Mouse (Mus musculus) heart, postnatal 10 days (tissue): ENCODE data around the gene Lhx6. TPM values are rescaled to one million over a fixed set of nuclear protein-coding genes. Genes with fewer than 3 reads are reported as not detected.

ENCODE experiments used
- DNase-seq, 2 experiments: peaks; one replicate each; pipeline ENCODE4 v3.0.0; 2021
- intact Hi-C: fragments of 180-260 bp; cut with DNase I; formaldehyde crosslinking; loops from one replicate; pipeline ENCODE4 v1.15.1; 2025
- total RNA-seq, 2 experiments: library from RNA; stranded (reverse); gene quantifications; 2 replicates each; pipeline ENCODE4 v1.2.3; 2021

The Lhx6 gene
- total RNA-seq, 2 experiments from 2014 or later: 10.1 to 10.3 TPM

DNA sequence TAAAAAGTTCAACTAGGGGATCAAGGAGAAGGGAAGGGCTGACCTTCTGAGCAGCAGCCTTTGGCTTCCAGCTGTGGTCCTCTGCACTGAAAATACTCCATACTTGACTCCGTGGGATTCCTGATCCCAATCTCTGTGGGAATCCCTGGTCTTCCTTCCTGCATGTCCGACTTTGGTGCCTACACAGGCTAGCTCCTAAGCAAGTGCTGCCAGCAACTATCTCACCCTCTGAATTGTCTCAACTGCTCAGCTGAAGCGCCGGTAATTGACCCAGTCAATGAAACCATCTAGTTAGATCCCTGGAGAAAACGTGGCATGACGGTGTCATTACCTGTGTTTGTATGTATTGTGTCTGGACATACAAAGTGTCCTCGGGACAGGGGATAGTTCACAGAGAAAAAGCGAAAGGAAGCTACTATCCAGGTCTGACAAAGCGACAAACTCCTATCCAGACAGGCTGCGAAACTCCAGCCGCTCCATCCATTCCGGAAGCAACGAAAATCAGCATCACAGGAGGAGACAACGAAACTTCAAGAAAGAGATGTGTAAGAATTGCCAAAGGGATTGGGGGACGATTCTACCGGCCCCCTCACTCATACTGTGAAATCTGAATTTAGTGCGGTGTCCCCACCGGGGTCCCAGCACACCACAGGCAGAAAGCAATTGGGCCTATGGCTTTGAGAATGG lies 7.9 kb downstream of the Lhx6 start:
- DNase-seq: no peak
- intact Hi-C loops: no loop called here

DNA sequence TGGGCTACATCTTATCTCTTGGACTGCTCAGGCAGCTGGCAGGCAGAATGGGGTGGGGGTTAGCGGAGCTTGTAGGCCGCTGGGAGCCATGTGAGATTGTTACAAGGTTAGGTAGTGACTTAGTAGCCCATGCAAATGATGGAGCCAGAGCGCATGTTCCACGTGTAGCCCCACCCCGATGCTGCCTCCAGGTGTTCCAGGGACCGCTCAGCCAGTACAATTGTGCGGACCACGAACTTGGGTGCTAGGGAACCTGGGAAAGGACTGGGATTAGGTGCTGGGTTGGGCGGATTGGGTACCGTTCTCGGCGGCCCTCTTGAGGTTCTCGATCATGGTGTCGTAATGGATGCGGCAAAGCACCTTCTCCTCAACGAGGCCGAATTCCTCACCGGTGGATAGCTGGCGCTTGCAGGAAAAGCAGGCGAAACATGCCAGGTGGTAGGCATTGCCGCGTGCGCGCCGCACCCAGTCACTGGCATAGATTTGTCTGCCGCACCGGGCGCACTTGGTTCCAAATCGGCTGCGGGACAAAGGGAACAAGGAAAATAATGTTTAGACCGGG lies 11.2 kb downstream of the Lhx6 start:
- intact Hi-C loops: no loop called here
- DNase-seq: no peak

DNA sequence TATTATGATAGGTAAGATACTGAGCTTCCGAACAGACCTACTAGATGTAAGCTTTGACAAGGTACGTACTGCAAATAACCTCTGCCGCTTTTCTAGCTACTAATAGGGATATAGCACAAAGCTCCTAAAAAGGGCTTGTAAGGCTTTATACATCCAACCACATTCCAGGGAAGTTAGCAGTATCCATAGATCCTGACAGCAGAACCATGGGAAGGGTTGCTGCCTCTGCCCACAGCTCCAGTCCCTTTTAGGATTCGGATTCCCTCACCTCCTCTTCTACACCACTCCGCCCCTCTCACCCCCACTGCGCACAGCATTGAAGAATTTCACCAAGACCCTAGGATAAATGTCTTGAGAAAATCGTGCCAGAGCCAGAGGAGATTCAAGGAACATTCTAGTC lies 11.9 kb downstream of the Lhx6 start:
- intact Hi-C loops: no loop called here
- DNase-seq: no peak

DNA sequence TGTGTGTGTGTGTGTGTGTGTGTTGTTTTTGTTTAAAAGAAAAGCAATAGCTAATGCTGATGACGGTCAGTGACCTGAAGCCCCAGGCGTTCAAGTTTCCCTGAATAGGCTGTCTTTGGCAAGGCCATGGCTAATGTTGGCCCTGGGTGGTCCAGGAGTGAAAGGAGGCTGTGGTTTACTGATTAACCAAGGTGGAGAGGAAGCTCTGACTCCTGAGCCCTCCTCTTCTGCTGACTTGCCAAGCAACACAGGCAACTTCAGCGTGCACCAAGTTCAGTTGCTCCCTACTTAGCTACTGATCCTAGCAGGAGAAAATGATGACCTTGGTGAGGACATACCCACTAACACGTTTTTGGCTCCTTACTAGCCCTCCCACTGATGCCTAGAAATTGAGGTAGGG lies 12.5 kb downstream of the Lhx6 start:
- DNase-seq: no peak
- intact Hi-C loops: no loop called here

DNA sequence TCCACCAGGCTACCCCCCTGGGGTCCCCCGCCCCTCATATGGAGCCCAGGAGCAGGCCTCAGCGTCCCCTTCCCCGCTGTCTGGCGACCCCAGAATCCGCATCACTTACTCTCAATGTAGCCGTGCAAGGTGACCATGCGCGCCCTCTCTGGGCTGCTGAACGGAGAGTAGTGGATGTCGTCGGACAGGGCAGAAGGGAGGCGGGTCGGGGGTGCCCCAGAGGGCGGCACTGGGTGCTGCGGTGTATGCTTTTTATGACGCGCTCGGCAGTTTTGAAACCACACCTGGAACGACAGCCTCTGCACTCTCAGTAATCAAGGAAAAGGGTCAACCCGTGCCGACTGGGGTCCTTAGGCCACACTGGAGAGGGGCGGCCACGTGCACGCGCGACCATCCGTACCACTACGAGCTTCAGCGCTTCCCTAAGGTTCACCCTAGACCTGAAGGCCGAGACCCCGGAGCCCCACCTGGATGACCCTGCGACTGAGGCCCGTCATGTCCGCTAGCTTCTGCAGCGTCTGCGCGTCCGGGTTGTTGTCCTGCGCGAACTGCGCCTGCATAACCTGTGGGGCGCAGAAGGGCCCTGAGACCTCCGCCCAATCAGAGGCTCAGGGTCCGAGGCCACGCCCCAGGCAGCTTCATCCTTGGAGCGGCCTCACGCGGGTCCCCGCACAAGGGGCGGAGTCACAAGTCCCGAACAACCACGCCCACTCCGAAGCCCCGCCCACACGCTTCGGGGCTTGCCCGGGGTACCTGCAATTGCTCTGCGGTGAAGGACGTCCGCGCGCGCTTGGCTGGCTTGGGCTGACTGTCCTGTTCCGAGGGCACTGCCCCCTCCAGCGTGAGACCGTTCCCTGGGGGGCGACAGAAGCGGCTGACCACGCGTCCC lies 14.1 kb downstream of the Lhx6 start:
- peak in 1 of 2 experiments; percentile 35 for DNase-seq
- intact Hi-C loops: no loop called here

DNA sequence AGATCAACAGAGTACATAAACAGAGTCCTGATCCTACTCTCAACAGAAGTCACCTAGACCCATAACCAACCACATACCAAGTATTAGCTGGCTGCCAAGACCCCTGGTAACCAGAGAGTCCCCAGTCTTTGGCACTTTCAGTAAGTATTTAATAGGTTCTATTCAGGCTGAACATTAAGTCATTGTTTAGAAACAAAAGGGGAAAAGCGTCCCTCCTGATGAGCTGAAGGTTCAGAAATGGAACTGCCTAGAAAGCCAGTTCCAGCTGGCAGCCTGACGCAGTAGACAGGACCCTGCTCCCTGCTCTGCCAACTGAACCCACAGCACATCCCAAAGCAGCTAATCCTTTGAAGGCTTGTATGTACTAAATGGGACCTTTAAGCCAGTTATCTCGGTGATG lies 16.0 kb downstream of the Lhx6 start:
- no peak for DNase-seq
- intact Hi-C loops: no loop called here

DNA sequence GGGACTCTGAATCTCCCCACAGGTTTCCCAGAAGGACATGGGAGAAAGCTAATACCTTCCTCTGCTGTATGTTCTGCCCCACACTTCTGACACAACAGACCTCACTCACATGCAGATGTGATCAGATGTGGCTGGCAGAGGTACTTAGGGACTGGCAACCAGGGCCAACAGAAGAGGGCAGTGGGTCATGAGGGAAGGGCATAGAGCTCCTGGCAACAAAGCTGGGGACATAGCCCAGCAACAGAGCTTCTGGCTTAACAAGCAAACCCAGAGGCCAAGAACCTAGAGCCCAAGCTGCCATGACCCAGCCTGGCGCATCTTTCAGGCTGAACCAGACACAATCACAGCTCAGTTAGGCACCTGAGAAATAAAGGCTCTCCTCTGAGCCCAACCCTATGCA lies 20.2 kb downstream of the Lhx6 start:
- intact Hi-C loops: no loop called here
- no peak for DNase-seq

DNA sequence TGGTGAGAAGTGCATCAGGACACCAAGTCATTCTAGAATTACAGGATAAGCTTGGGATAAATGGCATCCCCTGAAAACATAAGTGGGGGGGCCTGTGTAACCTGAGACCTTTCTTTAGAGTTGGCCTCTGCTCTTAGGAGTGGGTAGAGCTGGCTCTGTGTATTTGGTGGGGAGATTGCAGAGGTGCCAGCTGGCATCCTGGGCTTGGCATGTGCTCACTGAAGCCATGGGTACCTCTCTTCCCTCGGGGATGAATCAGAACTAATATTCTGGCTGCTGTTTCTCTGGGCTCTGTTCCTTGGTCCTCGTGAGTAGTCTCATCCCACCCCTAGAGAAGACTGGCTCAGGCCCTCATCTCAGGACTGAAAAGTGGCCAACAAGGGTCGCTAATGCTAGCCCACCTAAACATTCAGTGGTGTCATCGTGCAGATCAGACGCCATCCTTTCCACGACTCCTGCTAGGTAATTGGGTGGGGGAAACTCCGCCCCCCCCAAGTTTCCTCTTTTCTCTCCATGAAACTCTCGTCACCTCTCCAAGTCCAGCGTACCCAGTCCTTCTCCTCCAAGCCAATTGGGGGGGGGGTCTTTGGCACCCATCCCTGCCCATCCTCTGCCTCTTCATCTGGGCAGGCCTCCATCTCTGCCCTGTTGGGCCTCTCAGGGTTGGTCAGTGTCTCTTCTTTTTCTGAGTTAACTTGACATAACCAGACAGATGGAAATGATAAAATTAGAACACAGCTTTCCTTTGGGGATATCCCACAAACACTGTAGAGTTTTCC lies 22.2 kb downstream of the Lhx6 start:
- DNase-seq: no peak
- intact Hi-C loops: no loop called here

DNA sequence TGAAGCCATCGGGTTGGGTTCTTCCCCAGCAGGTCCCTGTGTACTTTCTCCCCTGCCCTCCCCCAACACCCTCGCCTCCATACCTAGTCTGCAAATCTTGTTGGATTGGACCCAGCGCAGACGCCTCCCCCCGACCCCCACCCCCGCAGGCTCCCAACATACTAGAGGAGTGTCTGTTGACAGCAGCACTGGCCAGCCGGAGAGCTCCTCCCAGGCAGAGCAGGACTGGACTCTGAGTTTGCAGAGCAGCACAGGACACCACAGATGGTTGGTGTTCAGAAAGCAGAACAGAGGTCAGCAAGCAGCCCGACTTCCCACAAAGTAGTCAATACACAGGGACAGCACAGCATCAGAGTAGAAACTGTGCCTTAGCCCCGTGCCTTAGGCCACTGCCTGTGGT lies 23.8 kb downstream of the Lhx6 start:
- intact Hi-C loops: no loop called here
- no peak for DNase-seq

DNA sequence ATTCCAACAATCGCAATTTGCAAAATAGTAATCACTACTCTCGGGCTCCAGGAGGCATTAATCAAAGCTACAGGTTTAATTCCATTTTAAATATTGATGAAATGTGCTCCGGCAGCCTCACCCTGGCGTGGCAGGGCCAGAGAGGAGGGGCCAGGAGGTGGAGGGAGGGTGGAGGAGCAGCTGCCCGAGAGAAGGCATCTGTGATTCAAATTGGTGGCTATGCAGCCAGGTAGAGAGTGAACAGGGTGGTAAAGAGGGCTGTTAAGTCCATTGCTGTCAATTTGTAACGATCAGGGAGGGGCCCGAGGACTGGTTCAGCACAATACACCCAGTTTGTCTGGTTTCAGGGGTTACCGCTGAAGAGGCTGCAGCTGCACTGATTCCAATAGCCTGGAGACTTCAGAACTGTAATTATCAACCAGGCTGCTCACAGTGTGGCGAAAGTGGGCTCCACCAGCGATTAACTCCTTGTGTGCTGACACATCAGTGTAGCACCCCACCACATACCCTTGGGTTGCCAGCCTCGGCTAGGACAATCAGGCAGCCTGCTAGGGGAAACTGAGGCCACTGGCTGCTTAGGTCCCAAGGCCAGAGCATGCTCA lies 27.9 kb downstream of the Lhx6 start:
- intact Hi-C loops: no loop called here
- DNase-seq: no peak

DNA sequence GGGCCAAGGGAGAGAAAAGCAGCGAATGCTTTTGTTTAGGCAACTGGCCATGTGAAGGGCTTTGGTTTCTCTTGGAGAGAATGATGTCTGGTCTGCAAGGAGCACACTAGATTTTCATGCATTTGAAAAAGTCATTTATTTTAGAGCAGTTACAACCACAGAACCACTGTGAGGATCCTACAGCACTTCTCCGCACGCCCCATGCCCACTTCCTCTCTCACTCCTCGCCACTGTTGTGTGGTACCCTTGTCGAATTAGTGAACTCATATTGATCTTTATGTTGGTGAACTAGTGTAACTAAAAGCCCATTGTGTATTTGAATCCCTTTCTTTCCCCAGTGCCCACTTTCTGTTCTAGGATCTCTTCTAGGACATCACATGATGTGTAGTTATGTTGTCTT lies 30.0 kb downstream of the Lhx6 start:
- intact Hi-C loops: no loop called here
- DNase-seq: no peak

DNA sequence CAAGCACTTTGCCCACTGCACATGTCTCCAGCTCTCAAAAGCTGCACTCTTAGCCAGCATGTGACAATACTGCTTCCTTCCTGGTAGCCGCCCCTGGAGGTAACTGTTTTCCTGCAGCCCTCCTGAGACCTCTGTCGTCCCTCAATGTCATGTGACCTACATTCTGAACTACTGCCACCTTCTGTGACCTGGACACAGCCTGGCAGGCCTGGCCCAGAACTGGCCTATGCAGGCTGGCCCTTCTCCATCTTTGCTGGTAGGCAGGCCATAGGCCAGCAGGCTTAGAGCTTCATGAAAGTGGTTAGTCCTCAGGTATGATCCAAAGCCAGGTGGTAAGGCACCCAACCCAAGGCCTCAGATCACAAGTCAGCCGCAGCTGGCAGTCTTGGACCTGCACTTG lies 31.4 kb downstream of the Lhx6 start:
- intact Hi-C loops: no loop called here
- DNase-seq: no peak

DNA sequence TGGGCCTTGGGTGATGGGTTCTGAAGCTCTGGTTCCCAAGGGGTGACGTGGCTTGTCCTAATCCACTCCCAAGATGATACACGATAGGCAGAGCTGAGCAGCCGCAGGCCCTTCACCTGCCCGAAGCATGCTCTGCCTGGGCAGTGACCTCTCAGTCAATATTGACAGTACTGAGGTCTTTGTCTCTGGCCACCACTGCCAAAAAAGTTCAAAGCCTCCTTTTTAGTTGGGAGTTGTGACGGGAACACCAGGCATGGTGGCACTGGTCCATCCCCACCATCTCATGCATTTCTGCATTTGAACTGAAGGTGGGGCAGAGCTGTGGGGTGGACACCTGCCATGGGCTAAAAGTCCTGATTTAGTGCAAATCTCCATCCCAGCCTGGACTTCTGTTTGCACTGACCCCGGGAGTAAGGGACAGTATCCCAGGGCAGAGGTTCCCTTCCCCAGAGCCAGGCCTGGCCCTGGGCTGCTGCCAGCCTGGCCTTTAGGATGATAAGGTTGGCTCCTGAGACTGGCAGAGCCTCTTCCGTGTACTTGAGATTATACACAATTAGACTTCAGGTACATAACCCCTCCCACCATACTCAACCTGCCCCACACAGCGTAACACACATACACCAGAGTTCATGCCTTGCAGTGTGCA lies 33.4 kb downstream of the Lhx6 start:
- intact Hi-C loops: no loop called here

DNA sequence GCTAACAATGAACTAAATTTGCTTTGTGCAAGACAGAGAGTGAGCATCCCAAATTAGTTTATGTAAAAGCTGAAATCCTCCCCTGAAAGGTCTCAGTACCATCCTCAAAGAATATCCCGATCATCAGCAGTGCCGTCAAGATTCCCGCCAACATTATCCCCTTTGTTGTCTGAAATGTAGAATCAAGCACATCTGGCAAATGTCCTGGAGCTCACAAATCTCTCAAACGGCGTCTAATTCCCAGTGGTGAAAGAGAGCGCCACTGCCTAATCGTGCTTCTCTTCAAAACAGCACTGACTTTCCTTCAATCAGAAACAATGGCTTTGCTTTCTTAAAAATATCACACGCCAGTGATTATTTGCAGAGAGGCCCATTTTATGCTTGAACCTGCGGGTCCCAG lies 38.1 kb downstream of the Lhx6 start:
- DNase-seq: no peak
- intact Hi-C loops: no loop called here

More for the DNA sequence above, 33.4 kb downstream of the Lhx6 start:
- no peak for DNase-seq

DNA sequence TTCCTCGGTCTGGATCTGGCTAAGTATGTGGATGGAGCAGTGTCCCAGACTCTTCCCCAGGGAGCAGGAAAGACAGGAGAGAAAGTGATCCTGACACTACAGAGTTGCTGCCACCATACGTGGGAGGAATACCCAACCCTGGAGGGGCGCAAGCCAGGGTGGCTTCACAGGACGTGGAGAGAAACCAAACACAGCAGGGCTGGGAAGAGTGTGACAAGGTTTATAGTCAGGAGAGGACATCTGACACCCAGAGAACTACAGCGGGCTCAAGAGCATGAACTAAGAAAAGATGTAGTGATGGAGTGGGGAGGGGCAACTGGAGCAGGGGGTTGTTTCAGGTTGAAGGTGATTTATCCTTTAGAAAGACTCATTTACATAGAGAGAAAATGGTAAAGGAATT lies 43.8 kb downstream of the Lhx6 start:
- DNase-seq: no peak
- intact Hi-C loops: no loop called here

DNA sequence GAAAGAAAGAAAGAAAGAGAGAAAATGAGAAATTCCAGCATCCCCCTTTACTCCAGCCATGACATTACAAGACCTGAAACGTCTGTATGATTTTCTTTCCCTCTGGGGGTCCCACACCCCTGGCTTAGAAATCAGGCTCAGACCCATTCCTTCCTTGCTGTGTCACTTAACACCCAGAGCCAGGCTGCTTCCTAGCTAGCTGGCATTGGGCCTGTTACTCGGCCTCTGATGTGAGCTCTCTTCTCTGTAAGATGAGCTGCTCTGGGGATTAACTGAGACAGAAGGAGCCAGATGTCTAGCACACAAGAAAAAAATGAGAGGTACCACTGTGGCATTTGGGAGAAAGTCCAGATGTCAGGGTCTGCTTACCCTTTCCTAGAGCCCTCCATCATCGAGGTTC lies 49.0 kb downstream of the Lhx6 start:
- DNase-seq: no peak
- intact Hi-C loops: no loop called here

DNA sequence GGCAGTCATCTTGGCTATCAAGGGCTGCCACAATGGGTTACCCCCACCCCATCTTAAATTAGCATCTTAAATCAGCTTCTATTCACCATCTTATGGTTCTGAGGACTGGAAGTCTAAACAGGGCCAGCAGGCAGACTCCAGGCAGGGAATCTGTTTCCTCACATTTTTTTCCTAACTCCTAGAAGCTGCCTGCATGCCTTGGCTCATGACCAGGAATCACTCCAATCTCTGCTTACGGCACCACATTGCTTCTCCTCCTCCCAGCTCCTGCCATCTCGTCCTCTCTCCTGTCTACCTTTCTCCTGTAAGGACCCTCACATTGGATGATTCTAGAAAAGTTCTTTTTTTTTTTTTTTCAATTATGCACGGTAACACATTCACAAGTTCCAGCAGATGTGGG lies 52.0 kb downstream of the Lhx6 start:
- intact Hi-C loops: no loop called here
- no peak for DNase-seq

DNA sequence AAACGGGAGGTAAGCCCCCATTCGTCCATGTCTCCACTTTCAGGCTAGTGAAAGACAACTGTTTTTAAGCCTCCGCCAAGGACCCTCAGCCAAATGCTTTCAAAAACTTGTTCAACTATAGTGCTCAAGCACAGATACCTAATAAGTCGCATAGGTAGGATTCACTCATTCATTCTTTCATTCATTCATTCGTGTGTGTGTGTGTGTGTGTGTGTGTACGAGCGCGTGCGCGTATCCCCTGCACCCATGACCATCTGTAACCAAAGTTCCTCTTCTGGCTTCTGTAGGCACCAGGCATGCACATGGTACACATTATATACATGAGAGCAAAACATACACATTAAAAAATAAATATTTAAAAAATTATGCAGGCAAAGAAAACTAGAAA lies 55.6 kb downstream of the Lhx6 start:
- intact Hi-C loops: no loop called here
- no peak for DNase-seq

DNA sequence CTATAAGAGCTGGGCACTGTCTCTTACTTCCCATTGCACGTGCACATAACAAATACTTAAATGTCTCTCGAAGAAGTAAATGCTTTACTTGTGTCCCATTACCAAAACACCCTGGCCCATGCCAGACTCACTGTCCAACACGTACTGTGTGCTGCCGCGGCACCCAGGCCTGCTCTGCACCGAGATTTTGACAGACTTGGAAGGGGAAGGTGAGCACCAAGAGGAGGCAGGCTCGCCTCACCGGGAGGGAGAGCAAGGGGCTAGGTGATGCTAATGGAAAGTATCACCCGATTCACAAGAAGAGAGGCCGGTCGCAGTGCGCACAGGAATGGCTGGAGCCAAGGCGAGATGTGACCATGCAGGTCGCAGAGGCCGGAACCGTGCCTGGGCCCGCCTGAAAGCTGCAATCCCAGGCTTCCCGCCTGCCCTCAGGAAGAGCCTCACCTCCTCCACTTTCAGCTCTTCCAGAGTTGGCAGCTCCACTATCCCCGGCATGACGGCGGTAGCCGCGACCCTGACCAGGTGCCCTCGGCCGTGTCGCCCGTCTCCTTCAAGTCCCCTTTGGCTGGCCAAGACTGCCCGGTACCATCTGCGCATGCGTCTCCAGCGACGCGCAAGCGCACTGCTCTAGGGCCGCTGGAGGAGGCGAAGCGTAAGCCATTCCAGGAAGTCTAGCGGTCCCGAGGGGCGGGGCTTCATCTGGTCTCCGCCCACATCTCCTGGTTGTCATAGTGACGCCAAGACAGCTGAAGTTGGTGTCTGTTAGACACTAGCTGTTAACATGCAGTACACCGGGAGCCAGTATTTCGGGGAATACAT lies 56.3 kb downstream of the Lhx6 start, which contains the start of the genes Ndufa8 and Morn5:
Gene Ndufa8 (minus strand): TSS at position 659 of the 819 bp plus-strand sequence.
Gene Morn5 (plus strand): TSS at position 711 of the 819 bp plus-strand sequence.
- intact Hi-C loops: no loop called here
- peak; percentile 99 to 100 for DNase-seq
